Mouse (Mus musculus) urinary bladder, postnatal 14 days (tissue): ENCODE data around the gene Gm26938.

ENCODE experiments used
- DNase-seq: peaks from one replicate; pipeline ENCODE4 v3.0.0; 2021; ENCODE audit warnings: low spot score

The Gm26938 gene

DNA sequence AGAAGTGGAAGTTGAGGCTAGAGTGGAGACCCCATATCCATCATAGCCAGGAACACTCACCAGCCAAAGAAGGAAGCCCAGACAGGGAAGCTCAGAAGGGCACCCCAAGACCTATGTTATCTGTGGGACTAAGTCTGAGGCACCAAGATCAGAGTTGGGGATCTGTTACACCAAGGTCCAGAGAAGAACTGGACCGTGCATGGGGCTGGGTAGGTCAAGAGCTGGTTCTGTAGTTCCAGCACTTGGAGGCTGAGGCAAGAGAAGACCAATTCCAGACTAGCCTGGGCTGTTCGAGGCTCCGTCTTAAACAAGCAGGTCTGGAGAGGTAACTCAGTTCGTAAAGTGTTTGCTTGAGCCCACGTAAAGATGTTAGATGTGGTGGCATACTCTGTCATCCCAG lies 32.1 kb downstream of the Gm26938 start:
- DNase-seq: no peak

GRCm38 (mm10) chr5:139793338-139794089 lies 32.7 kb downstream of the Gm26938 start:
- DNase-seq: peak; percentile 66

DNA sequence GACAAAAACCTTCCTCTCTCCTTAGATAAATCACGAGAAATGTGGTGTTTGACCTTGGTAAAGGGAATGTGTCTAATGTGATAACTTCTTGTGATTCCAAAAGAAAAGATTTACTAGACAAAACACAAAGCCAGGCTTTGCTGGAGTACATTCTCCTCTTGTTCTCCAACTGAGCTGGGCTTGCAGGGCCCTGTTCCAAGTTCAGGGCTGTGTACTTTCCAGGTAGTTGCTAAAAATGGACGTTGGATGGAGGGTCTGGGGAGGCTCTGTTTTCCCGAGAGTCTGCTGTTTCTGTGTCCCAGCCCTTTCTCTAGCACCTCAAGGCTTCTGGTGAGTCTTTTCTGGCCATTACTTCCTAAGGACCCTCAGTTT lies 33.3 kb downstream of the Gm26938 start:
- no peak for DNase-seq

DNA sequence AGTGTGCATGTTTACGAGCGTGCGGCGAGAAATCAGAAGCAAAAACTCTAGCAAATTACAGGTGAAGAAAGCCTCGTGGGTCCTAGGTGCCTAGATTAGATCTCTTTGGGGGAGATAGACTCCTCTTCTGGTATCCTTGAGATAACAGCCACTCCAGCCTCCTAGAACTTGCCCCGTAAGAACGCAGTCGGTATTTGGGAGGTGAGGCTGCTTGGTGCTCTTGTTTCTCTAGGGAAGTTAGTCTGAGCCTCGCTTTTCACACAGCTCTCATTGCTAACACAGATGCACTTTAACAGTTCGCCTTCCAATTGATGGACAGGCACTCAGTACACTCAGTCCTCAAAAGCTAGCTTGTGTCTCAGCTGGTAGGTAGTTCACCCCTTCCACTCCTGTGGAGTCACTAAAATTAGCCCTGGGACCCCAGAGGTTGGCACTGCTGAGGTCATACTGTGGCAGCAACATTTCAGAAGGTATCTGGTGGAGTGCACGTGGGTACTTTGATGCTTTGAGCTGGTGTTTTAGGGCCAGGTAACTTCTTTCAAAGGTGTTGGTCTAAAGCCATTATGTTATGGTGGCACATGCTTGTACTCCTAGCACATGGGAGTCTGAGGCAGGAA lies 33.9 kb downstream of the Gm26938 start:
- DNase-seq: no peak

DNA sequence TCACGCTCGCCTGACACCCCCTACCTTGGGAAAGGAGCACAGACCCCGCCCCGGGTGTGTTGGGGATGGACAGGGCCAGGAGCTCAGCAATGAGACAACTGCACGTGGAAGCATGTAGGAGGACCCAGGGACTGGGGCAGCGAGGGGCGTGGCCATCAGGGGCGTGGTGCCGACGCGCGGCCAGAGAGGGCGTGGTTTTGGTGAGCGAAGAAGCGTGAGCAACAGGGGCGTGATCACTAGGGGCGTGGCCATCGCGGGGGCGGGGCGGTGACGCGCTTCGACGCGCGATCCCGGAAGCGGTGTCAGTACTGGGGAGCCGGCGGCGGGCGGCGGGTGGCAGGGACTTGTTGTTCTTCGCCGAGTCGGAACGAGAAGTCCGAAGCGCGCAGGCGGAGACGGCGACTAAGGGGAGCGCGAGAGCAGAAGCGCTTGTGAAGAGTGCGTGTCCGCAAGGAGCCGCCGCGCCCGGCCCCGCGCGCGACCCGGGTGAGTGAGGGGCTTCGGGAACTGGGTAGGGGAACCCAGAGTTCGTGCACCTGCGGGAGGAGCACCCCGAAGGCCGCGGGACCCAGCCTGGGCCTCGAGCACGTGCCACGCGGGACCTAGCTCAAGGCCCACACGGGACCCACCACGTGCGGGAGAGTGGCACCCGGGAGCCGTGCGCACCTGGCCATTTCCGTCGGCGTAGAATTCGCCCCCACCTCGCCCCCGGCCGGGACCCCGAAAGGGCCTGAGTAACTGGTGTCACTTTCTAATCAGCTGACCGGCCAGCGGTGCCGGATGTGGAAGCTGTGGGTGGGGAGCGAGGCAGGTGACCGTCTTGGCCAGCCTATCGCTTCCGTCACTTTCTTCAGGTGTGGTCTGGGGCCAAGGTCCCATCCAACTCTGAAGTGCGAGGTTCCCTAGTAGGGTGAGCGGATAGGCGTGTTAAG lies 34.7 kb downstream of the Gm26938 start, which contains the start of gene Mafk:
TSS of gene Mafk (plus strand) at position 287 of the 932 bp plus-strand sequence.
- DNase-seq: peak; percentile 98

DNA sequence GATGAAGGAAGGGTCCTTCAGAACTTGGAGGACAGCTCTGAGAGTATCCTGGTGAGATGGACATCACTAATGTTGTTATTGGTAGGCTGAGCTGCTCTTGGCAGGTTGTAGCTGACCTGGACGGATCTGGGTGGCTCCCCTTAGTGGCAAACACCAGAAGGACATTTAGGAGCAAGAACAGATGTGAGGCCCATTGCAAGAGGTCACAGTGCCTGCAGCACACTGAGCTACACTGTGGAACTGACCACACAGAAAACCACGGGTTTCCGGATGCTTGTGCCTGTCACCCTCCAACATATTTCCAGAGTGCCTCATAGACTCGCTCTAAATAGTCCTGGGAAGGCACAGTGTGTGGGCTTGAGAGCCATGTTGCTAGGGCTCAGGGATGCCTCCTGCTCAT lies 36.7 kb downstream of the Gm26938 start:
- DNase-seq: no peak

- DNase-seq: no peak
Observed at GRCm38 (mm10) chr5:139781406-139781805, 44.8 kb downstream of the Gm26938 start.

DNA sequence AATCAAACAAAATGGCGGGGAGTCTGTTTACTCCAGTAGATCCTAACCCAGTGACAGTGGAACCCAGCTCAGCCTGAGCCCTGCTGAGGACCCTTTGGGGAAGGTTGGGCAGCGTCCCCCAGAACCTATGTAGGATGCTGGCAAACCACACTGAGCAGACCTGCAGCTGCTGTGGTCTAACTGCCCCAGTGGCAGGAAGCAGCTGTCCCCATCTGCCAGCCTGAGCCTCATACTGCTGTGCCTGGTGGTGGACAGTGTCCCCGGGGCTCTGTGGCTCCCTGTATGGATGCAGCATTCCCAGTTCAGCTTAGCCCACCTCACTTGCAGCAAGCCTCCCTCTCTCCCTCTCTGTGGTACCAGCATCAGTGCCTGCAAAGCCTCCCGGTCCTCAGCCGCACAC lies 49.2 kb downstream of the Gm26938 start:
- DNase-seq: no peak

GRCm38 (mm10) chr5:139775216-139775926 lies 50.8 kb downstream of the Gm26938 start, which contains the start of gene Ints1:
TSS of gene Ints1 (minus strand) at chr5:139775674.
- DNase-seq: peak; percentile 97

DNA sequence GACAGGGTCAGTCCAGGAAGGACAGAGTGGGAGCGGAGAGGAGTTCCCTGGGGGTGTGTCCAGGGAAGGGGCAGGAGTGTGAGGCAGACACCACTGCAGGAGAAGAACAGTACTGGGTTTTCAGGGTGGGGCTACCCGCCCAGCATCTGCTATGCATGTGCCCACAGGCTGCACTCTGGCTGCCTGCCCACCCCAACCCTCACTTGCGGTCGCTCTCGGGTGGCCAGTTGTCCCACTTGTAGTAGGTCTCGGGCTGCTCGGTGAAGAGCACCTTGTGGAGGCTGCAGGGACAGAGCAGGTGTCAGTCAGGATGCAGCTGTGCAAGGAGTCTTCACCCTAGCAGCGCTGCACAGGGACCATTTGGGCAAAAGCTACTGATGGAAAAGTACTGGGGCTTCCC lies 58.0 kb downstream of the Gm26938 start:
- DNase-seq: no peak

DNA sequence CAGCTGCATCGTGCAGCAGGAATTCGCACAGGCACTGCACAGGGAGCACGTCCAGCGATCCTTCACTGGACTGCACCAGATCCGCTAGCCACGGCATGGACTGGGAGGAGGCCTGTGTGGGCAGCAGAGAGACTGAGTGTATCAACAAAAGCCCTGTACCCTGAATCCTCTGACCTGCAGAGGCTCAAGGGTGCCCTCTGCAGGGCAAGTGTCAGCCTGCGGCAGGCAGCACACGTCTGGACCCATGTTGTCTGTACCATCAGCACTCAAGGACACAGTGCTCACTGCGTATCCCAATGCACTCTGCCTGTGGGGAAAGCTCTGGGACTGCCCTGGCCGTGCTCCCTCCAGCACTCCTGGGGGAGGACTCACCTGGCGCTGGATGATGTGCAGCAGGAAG lies 61.9 kb downstream of the Gm26938 start:
- no peak for DNase-seq

GRCm38 (mm10) chr5:139758096-139758495 lies 68.1 kb downstream of the Gm26938 start:
- DNase-seq: no peak
